Mouse (Mus musculus) erythroblast, adult 5-6 weeks (primary cell): ENCODE data around the gene Rab17. TPM values are rescaled to one million over a fixed set of nuclear protein-coding genes. Genes with fewer than 3 reads are reported as not detected.

ENCODE experiments used
- ATAC-seq: replicated peaks from 2 replicates; pipeline ENCODE4 v1.8.0; 2016; ENCODE audit warnings: moderate number of reproducible peaks, mild to moderate bottlenecking, moderate TSS enrichment, inconsistent platforms; ENCODE audit not compliant: poor library complexity, low FRiP score, severe bottlenecking
- total RNA-seq, 2 experiments: library from RNA; stranded (forward) in 1 of 2; stranded (reverse) in 1 of 2; fragments of 150-400 nt in 1 of 2; fragments of 200-764, 138-1000 nt in 1 of 2; gene quantifications; 2 replicates each; pipeline versions ENCODE4 v1.2.3 to v1.2.4; 2015 to 2017; ENCODE audit warnings: low replicate concordance in 2 of 2

The Rab17 gene
- total RNA-seq, 2 experiments from 2014 or later, result not detected

- no peak for ATAC-seq
Observed at GRCm38 (mm10) chr1:90945171-90945570, 24.3 kb downstream of the Rab17 start.

GRCm38 (mm10) chr1:90939980-90940379 is 29.5 kb downstream of the Rab17 start:
- no peak for ATAC-seq

DNA sequence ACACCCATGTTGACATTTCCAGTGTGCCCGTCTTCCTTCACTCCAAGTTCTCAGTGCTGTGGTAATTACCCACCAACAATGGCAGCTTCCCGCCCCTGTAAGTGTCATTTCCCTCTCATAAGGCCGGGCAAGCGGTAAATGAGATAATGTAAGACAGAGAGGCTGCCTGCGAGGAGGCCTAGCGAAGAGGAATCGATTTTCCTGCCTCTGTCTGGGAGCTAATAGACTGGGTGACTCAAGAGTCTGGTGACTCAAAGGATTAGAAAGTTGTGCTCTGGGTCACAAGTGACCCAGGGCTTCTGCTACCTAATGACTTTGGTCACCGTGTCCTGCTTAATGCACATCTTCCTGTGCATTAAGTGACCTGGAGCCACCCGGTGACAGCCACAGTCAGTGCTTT is 32.5 kb downstream of the Rab17 start:
- no peak for ATAC-seq

GRCm38 (mm10) chr1:90933001-90933400 is 36.5 kb downstream of the Rab17 start:
- ATAC-seq, result no peak

DNA sequence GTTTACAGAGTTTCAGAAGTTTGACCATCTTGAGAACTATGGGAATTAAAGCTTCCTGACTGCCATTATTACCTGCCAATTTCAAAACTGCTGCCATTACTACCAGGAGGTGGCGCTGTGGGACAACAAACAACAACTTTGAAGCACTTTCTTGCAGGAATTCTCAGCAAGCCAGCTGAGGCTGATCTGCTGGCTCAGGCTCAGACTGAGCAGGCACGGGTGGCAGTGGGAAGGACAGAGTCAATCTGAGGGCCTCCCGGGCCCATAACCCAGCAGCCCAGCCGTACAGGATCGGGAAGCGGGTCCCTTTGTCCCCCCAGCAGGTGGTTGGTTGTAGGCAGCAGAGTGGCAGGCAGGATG is 40.9 kb downstream of the Rab17 start:
- ATAC-seq, result no peak

DNA sequence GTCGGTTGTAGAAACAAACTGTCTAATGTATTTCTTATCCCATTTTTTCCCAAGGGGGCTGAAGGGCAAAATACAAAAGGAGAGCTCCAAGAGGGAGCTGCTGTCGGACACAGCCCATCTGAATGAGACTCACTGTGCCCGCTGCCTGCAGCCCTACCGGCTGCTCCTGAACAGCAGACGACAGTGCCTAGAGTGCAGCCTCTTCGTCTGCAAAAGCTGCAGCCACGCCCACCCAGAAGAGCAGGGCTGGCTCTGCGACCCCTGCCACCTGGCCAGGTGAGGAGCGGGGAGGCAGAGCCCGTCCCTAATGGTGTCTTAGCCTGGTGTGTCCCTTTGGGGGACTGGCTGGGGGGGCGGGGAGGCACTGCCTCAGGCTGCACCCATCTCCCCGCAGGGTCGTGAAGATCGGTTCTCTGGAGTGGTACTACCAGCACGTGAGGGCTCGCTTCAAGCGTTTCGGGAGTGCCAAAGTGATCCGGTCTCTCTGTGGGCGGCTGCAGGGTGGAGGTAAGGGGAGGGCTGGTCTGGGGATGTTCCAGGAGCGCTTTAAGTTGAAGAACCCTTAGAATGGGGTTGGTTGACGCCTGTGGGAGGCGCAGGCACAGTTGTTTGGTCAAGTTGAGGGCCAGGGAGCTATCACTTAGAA is 41.4 kb downstream of the Rab17 start:
- no peak for ATAC-seq

GRCm38 (mm10) chr1:90927308-90927707 is 42.2 kb downstream of the Rab17 start:
- ATAC-seq, result no peak

DNA sequence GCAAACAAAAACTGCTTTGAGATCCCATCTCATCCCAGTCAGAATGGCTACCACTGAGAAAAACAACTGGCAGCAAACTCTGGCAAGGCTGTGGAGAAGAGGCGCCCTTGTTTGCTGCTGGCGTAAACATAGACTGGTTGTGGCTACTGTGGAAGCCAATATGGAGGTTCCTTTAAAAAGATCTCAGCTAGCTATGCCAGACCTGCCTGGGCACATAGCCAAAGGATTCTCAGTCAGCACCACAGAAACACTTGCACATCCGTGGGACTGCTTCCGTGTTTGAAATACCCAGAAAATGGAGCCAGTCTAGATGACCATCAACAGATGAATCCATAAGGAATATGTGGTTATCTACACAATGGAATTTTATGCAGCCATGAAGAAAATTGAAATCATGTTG is 43.4 kb downstream of the Rab17 start:
- no peak for ATAC-seq

GRCm38 (mm10) chr1:90921687-90922086 is 47.8 kb downstream of the Rab17 start:
- no peak for ATAC-seq

DNA sequence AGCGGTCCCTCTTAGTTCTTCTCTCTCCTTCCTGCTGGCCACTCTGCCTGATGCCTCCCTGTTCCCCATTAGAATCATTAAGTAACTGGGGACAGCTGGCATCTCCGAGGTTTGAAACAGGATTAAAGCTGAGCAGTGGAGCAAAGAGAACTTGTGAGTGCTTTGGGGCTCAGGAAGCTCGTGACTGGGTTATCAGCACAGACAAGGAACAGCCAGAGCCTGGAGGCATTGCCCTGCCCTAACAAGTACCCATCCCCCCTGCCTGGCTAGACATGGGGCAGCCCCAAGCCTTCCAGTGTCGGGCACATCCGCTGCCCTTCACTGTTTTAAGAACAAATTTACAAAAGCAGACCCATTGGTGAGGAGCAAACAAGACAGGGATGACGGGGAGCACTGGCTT is 52.0 kb downstream of the Rab17 start:
- no peak for ATAC-seq

DNA sequence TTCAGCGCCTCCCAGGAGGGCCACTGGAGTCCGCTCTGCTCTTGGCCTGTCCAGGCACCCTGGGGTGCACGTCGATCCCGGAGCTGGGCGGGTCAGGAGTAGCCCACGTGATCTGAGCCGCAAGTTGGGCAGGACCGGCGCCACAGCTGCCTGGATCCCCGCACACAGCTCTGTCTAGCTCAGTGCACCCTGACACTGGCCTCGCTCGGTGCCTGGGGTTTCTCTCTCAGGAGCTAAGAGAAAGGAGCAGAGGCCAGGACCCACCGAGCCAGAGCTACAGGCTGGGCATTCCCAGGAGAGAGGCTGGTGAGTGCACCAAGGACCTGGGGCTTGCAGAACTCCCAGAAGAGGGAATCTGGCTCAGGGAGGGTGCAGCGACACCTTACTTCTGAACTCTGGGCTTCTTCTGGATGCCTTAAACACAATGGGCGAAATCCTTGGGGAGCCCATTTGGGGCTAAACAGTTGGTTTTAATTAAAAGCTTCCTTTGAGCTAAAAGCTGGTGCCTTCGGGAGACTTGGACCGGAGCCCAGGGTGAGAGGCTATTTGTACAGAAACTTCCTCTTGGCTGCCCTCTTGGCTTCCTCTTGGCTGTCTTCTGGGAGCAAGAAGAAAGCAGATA is 54.4 kb downstream of the Rab17 start, which contains the start of gene Mlph:
Gene Mlph (plus strand): TSS at position 138 of the 622 bp plus-strand sequence.
- no peak for ATAC-seq

DNA sequence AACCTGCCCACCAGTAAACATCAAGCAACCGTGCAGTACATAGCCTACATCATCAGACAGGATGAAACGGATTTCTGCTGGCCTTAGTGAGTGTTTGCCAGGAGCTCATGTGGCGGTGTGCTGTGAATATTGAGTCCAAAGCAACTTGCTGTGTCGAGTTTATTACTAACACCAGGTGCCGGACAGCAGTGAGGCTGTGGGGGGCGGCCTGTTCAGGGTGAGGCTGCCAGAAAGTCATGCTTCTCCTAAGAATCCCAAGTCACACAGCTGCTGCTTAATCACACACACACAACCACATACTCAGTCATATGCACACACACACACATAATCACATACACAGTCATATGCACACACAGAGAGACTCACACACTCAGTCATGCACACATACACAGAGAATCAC is 56.2 kb downstream of the Rab17 start:
- ATAC-seq, result no peak

DNA sequence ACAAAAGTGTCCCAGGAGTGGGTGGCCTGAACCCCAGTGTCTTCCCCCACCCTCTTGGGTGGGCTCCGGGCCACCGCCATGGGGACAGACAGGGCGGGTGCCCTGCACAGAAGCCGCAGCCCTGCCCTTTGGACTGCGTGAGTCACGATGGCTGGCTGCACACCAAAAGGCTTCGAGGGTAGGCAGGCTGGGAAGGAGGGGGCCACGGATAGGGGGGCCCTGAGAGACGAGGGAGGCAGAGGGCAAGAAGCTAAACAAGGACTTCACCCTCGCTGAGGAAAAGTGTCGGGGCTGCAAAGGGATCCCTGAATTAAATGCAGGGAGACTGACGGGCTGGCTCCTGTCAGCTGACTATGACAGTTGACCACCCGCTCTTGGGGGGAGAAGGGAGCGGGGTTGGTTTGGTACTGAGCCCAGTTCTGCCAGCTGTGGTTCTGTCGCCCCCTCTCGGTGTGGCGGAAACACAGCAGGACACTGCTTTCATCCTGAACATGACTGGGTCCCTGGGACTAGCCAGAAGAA is 59.8 kb downstream of the Rab17 start:
- ATAC-seq, result no peak

GRCm38 (mm10) chr1:90909161-90909560 is 60.3 kb downstream of the Rab17 start:
- no peak for ATAC-seq

Other genes with a start within 250 kb of the Rab17 start
- gene Col6a3, start 125.7 kb downstream of the Rab17 start, total RNA-seq (2015; ENCODE audit: low replicate concordance), result 0.21 TPM in 1 of 2 replicates, not detected in the other
- 0.14 TPM in 1 of 2 replicates, not detected in the other for gene Col6a3, start 125.7 kb downstream of the Rab17 start, total RNA-seq (2017; ENCODE audit: low replicate concordance)
- gene Mlph, start 54.6 kb downstream of the Rab17 start, total RNA-seq (2015; ENCODE audit: low replicate concordance), result 0.38 TPM in 1 of 2 replicates, not detected in the other
- gene Mlph, start 54.6 kb downstream of the Rab17 start, total RNA-seq (2017; ENCODE audit: low replicate concordance), result not detected in 2 replicates
- gene Prlh, start 16.6 kb downstream of the Rab17 start, total RNA-seq (2015; ENCODE audit: low replicate concordance), result not detected in 2 replicates
- not detected in 2 replicates for gene Prlh, start 16.6 kb downstream of the Rab17 start, total RNA-seq (2017; ENCODE audit: low replicate concordance)
- 16.9 and 26.1 TPM in 2 replicates for gene Lrrfip1, start 29.1 kb upstream of the Rab17 start, total RNA-seq (2015; ENCODE audit: low replicate concordance)
- gene Lrrfip1, start 29.1 kb upstream of the Rab17 start, total RNA-seq (2017; ENCODE audit: low replicate concordance), result 28.5 and 33.3 TPM in 2 replicates
- gene Rbm44, start 175.4 kb upstream of the Rab17 start, total RNA-seq (2015; ENCODE audit: low replicate concordance), result 0.58 and 8.4 TPM in 2 replicates
- 0.70 and 4.1 TPM in 2 replicates for gene Rbm44, start 175.4 kb upstream of the Rab17 start, total RNA-seq (2017; ENCODE audit: low replicate concordance)
- gene Ramp1, start 210.2 kb upstream of the Rab17 start, total RNA-seq (2015; ENCODE audit: low replicate concordance), result 25.9 and 28.2 TPM in 2 replicates
- gene Ramp1, start 210.2 kb upstream of the Rab17 start, total RNA-seq (2017; ENCODE audit: low replicate concordance), result 15.9 and 17.1 TPM in 2 replicates